Mouse (Mus musculus): ENCODE results near the gene Pdk2.

- TF ChIP-seq CTCF (IDR thresholded peaks at IDR 0.05; ENCODE audit: low read depth, low read length) (no peak), POLR2A (IDR thresholded peaks at IDR 0.05; ENCODE audit: insufficient read depth, low read length) (no peak)
These were observed 36.8 kb upstream of the Pdk2 start for GRCm38 (mm10) chr11:95077956-95078355.
